In the genomic region with DNA sequence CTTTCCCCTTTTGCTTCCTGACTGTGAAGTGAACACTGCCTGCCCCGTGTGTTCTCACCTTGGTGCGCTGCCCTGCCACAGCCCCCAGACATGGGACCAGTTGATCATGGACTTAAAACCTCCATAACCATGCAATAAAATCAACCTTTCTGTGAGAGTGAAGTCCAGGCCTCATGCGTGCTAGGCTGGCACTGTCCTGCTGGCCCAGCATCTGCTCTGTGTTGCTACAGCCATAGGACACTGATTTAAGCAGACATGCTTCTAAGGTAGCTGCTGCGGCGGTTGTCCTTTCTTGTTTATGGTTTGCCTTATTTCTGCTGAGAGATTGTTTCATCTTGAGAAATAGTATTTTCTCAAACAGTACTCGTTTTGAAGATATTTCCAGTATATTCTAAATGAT, we compare ENCODE assay signal across 15 mouse cellular contexts.
"Had no signal": no experiment of that assay in that cellular context is flagged by ENCODE, and none has a peak within 500 bp of the region (broad histone marks: within the 10 kb centered on the region; RNA-seq: fewer than 3 reads in every experiment).

No protein-coding gene starts in this region.

- H3K4me3 ChIP-seq: left cerebral cortex, adult 2 months; limb, embryonic 15.5 days; liver, embryonic 12.5 days; megakaryocyte, embryonic 14.5 days; midbrain, embryonic 15.5 days; neural tube, embryonic 13.5 days had no signal

- H3K36me3 ChIP-seq: midbrain, embryonic 15.5 days had no signal

- H3K9me3 ChIP-seq: limb, embryonic 15.5 days; liver, embryonic 12.5 days; megakaryocyte, embryonic 14.5 days; midbrain, embryonic 15.5 days; neural tube, embryonic 13.5 days had no signal

- ATAC-seq: liver, embryonic 12.5 days; midbrain, embryonic 15.5 days had no signal

- H3K4me1 ChIP-seq: midbrain, embryonic 15.5 days had no signal

- H3K27ac ChIP-seq: left cerebral cortex, adult 2 months; limb, embryonic 15.5 days; liver, embryonic 12.5 days; macrophage; midbrain, embryonic 15.5 days; neural tube, embryonic 13.5 days had no signal

- H3K9ac ChIP-seq: limb, embryonic 15.5 days; liver, embryonic 12.5 days; lung, embryonic 14.5 days; midbrain, embryonic 15.5 days; neural tube, embryonic 13.5 days had no signal

- DNase-seq: kidney, postnatal 14 days; lung, embryonic 14.5 days; lung, postnatal 14 days; retina, postnatal 1 day; right cerebral cortex, postnatal 4 days; spleen, adult 18-20 months; thymus, adult 18-20 months; thymus, postnatal 14 days had no signal
